Mouse (Mus musculus): Measurements from ENCODE around the gene Stk25. TPM values are rescaled to one million over a fixed set of nuclear protein-coding genes. Genes with fewer than 3 reads are reported as not detected.

The Stk25 gene
- polyA plus RNA-seq, 1 experiment from 2014 or later, result 227 TPM

GRCm38 (mm10) chr1:93608696-93609245 lies 49.7 kb downstream of the Stk25 start:
- DNase-seq (ENCODE audit: low spot score), result no peak
- ATAC-seq (ENCODE audit: low FRiP score), result no peak

GRCm38 (mm10) chr1:93607090-93608083 lies 51.1 kb downstream of the Stk25 start:
- H3K9me3 ChIP-seq (ENCODE audit: control insufficient read depth, low read length), result no peaks in the 10 kb centered on the region
- ATAC-seq (ENCODE audit: low FRiP score) (no peak), DNase-seq (ENCODE audit: low spot score) (no peak)
- no peaks in the 10 kb centered on the region for H3K36me3 ChIP-seq (ENCODE audit: control insufficient read depth, insufficient read depth, low read length)
- H3K4me3 ChIP-seq (ENCODE audit: low read depth, low read length), result no peak overlapping the region
- no peaks in the 10 kb centered on the region for H3K27me3 ChIP-seq (ENCODE audit: control insufficient read depth, insufficient read depth, low read length)
- H3K27ac ChIP-seq (ENCODE audit: low read depth, low read length), result no peak overlapping the region
- 89% methylated on average over 14 of the region's 14 CpGs for WGBS
- H3K9ac ChIP-seq (ENCODE audit: low read depth, low read length), result no peak overlapping the region
- no peak overlapping the region for H3K4me2 ChIP-seq (replicated peaks; ENCODE audit: low read depth, low read length)
- H3K4me1 ChIP-seq (replicated peaks; ENCODE audit: control insufficient read depth, insufficient read depth, low read length), result no peaks in the 10 kb centered on the region

More at GRCm38 (mm10) chr1:93608696-93609245, 49.7 kb downstream of the Stk25 start:
- Histone ChIP-seq H3K4me1 (replicated peaks; ENCODE audit: control insufficient read depth, insufficient read depth, low read length) (no peaks in the 10 kb centered on the region), H3K9me3 (ENCODE audit: control insufficient read depth, low read length) (no peaks in the 10 kb centered on the region), H3K9ac (ENCODE audit: low read depth, low read length) (no peak overlapping the region), H3K27me3 (ENCODE audit: control insufficient read depth, insufficient read depth, low read length) (no peaks in the 10 kb centered on the region), H3K4me2 (replicated peaks; ENCODE audit: low read depth, low read length) (no peak overlapping the region), H3K36me3 (ENCODE audit: control insufficient read depth, insufficient read depth, low read length) (no peaks in the 10 kb centered on the region), H3K4me3 (ENCODE audit: low read depth, low read length) (no peak overlapping the region), H3K27ac (ENCODE audit: low read depth, low read length) (no peak overlapping the region)
- WGBS, result 89% methylated on average over 4 of the region's 4 CpGs

GRCm38 (mm10) chr1:93603921-93604320 lies 54.5 kb downstream of the Stk25 start:
- Histone ChIP-seq H3K4me1 (replicated peaks; ENCODE audit: control insufficient read depth, insufficient read depth, low read length) (no peaks in the 10 kb centered on the region), H3K27me3 (ENCODE audit: control insufficient read depth, insufficient read depth, low read length) (no peaks in the 10 kb centered on the region), H3K27ac (ENCODE audit: low read depth, low read length) (no peak overlapping the region), H3K36me3 (ENCODE audit: control insufficient read depth, insufficient read depth, low read length) (no peaks in the 10 kb centered on the region), H3K9me3 (ENCODE audit: control insufficient read depth, low read length) (no peaks in the 10 kb centered on the region), H3K4me2 (replicated peaks; ENCODE audit: low read depth, low read length) (no peak overlapping the region), H3K4me3 (ENCODE audit: low read depth, low read length) (no peak overlapping the region), H3K9ac (ENCODE audit: low read depth, low read length) (no peak overlapping the region)
- 95% methylated on average over 12 of the region's 12 CpGs for WGBS
- DNase-seq (ENCODE audit: low spot score) (no peak), ATAC-seq (ENCODE audit: low FRiP score) (no peak)

GRCm38 (mm10) chr1:93602911-93603310 lies 55.5 kb downstream of the Stk25 start:
- Histone ChIP-seq H3K4me3 (ENCODE audit: low read depth, low read length) (no peak overlapping the region), H3K27me3 (ENCODE audit: control insufficient read depth, insufficient read depth, low read length) (no peaks in the 10 kb centered on the region), H3K36me3 (ENCODE audit: control insufficient read depth, insufficient read depth, low read length) (no peaks in the 10 kb centered on the region), H3K27ac (ENCODE audit: low read depth, low read length) (no peak overlapping the region), H3K9ac (ENCODE audit: low read depth, low read length) (no peak overlapping the region), H3K4me2 (replicated peaks; ENCODE audit: low read depth, low read length) (no peak overlapping the region), H3K9me3 (ENCODE audit: control insufficient read depth, low read length) (no peaks in the 10 kb centered on the region), H3K4me1 (replicated peaks; ENCODE audit: control insufficient read depth, insufficient read depth, low read length) (no peaks in the 10 kb centered on the region)
- no peak for ATAC-seq (ENCODE audit: low FRiP score)
- 80% methylated on average over 4 of the region's 4 CpGs for WGBS
- DNase-seq (ENCODE audit: low spot score), result no peak

- H3K4me1 ChIP-seq (replicated peaks; ENCODE audit: control insufficient read depth, insufficient read depth, low read length), result no peaks in the 10 kb centered on the region
- no peak overlapping the region for H3K9ac ChIP-seq (ENCODE audit: low read depth, low read length)
- no peaks in the 10 kb centered on the region for H3K36me3 ChIP-seq (ENCODE audit: control insufficient read depth, insufficient read depth, low read length)
- DNase-seq (ENCODE audit: low spot score), result no peak
- H3K4me2 ChIP-seq (replicated peaks; ENCODE audit: low read depth, low read length), result no peak overlapping the region
- H3K9me3 ChIP-seq (ENCODE audit: control insufficient read depth, low read length), result no peaks in the 10 kb centered on the region
- H3K4me3 ChIP-seq (ENCODE audit: low read depth, low read length), result no peak overlapping the region
- no peaks in the 10 kb centered on the region for H3K27me3 ChIP-seq (ENCODE audit: control insufficient read depth, insufficient read depth, low read length)
- 69% methylated on average over 6 of the region's 6 CpGs for WGBS
- H3K27ac ChIP-seq (ENCODE audit: low read depth, low read length), result no peak overlapping the region
- no peak for ATAC-seq (ENCODE audit: low FRiP score)
These were observed 62.5 kb downstream of the Stk25 start for GRCm38 (mm10) chr1:93595916-93596315.

GRCm38 (mm10) chr1:93593960-93594359 lies 64.5 kb downstream of the Stk25 start:
- H3K27me3 ChIP-seq (ENCODE audit: control insufficient read depth, insufficient read depth, low read length), result no peaks in the 10 kb centered on the region
- H3K27ac ChIP-seq (ENCODE audit: low read depth, low read length), result no peak overlapping the region
- no peaks in the 10 kb centered on the region for H3K9me3 ChIP-seq (ENCODE audit: control insufficient read depth, low read length)
- no peak overlapping the region for H3K9ac ChIP-seq (ENCODE audit: low read depth, low read length)
- H3K36me3 ChIP-seq (ENCODE audit: control insufficient read depth, insufficient read depth, low read length), result no peaks in the 10 kb centered on the region
- DNase-seq (ENCODE audit: low spot score) (no peak), ATAC-seq (ENCODE audit: low FRiP score) (no peak)
- no peak overlapping the region for H3K4me3 ChIP-seq (ENCODE audit: low read depth, low read length)
- H3K4me2 ChIP-seq (replicated peaks; ENCODE audit: low read depth, low read length), result no peak overlapping the region
- H3K4me1 ChIP-seq (replicated peaks; ENCODE audit: control insufficient read depth, insufficient read depth, low read length), result no peaks in the 10 kb centered on the region

GRCm38 (mm10) chr1:93588346-93588745 lies 70.1 kb downstream of the Stk25 start:
- 62% methylated on average over 3 of the region's 3 CpGs for WGBS
- no peaks in the 10 kb centered on the region for H3K36me3 ChIP-seq (ENCODE audit: control insufficient read depth, insufficient read depth, low read length)
- ATAC-seq (ENCODE audit: low FRiP score), result no peak

GRCm38 (mm10) chr1:93581545-93581944 lies 76.9 kb downstream of the Stk25 start:
- Histone ChIP-seq H3K9me3 (ENCODE audit: control insufficient read depth, low read length) (no peaks in the 10 kb centered on the region), H3K4me3 (ENCODE audit: low read depth, low read length) (no peak overlapping the region), H3K4me1 (replicated peaks; ENCODE audit: control insufficient read depth, insufficient read depth, low read length) (no peaks in the 10 kb centered on the region), H3K9ac (ENCODE audit: low read depth, low read length) (no peak overlapping the region), H3K4me2 (replicated peaks; ENCODE audit: low read depth, low read length) (no peak overlapping the region), H3K36me3 (ENCODE audit: control insufficient read depth, insufficient read depth, low read length) (no peaks in the 10 kb centered on the region), H3K27ac (ENCODE audit: low read depth, low read length) (no peak overlapping the region), H3K27me3 (ENCODE audit: control insufficient read depth, insufficient read depth, low read length) (no peaks in the 10 kb centered on the region)
- DNase-seq (ENCODE audit: low spot score), result no peak
- no peak for ATAC-seq (ENCODE audit: low FRiP score)
- 96% methylated on average over 7 of the region's 7 CpGs for WGBS

More at GRCm38 (mm10) chr1:93588346-93588745, 70.1 kb downstream of the Stk25 start:
- Histone ChIP-seq H3K4me2 (replicated peaks; ENCODE audit: low read depth, low read length) (no peak overlapping the region), H3K9ac (ENCODE audit: low read depth, low read length) (no peak overlapping the region), H3K9me3 (ENCODE audit: control insufficient read depth, low read length) (no peaks in the 10 kb centered on the region), H3K27ac (ENCODE audit: low read depth, low read length) (no peak overlapping the region), H3K4me1 (replicated peaks; ENCODE audit: control insufficient read depth, insufficient read depth, low read length) (no peaks in the 10 kb centered on the region), H3K4me3 (ENCODE audit: low read depth, low read length) (no peak overlapping the region), H3K27me3 (ENCODE audit: control insufficient read depth, insufficient read depth, low read length) (no peaks in the 10 kb centered on the region)
- DNase-seq (ENCODE audit: low spot score), result no peak

GRCm38 (mm10) chr1:93577861-93578260 lies 80.6 kb downstream of the Stk25 start:
- Histone ChIP-seq H3K4me2 (replicated peaks; ENCODE audit: low read depth, low read length) (no peak overlapping the region), H3K27ac (ENCODE audit: low read depth, low read length) (no peak overlapping the region), H3K27me3 (ENCODE audit: control insufficient read depth, insufficient read depth, low read length) (no peaks in the 10 kb centered on the region), H3K9me3 (ENCODE audit: control insufficient read depth, low read length) (no peaks in the 10 kb centered on the region), H3K36me3 (ENCODE audit: control insufficient read depth, insufficient read depth, low read length) (no peaks in the 10 kb centered on the region), H3K9ac (ENCODE audit: low read depth, low read length) (no peak overlapping the region), H3K4me3 (ENCODE audit: low read depth, low read length) (no peak overlapping the region), H3K4me1 (replicated peaks; ENCODE audit: control insufficient read depth, insufficient read depth, low read length) (no peaks in the 10 kb centered on the region)
- no peak for ATAC-seq (ENCODE audit: low FRiP score)
- 89% methylated on average over 4 of the region's 4 CpGs for WGBS
- DNase-seq (ENCODE audit: low spot score), result no peak
